Mouse (Mus musculus) kidney, embryonic 15.5 days (tissue): Measurements from ENCODE around the gene Astn2. TPM values are rescaled to one million over a fixed set of nuclear protein-coding genes. Genes with fewer than 3 reads are reported as not detected.

Experiments
- ATAC-seq: fragments of 200-750 bp; cut with Nextera tagmentation; replicated peaks from 2 replicates; pipeline ENCODE4 v1.8.0; 2017; ENCODE audit warnings: moderate TSS enrichment; ENCODE audit not compliant: low FRiP score
- H3K27ac ChIP-seq: fragments of 300-500 bp; sonication (generic); 2 replicates; pipeline ENCODE4 v1.5.1; 2015; ENCODE audit warnings: mild to moderate bottlenecking, inconsistent platforms
- H3K27me3 ChIP-seq: fragments of 300-500 bp; sonication (generic); 2 replicates; pipeline ENCODE4 v1.6.1; 2015; ENCODE audit warnings: inconsistent platforms
- H3K36me3 ChIP-seq: fragments of 300-500 bp; sonication (generic); 2 replicates; pipeline ENCODE4 v1.6.1; 2015; ENCODE audit warnings: inconsistent platforms
- H3K4me1 ChIP-seq: fragments of 300-500 bp; sonication (generic); 2 replicates; pipeline ENCODE4 v1.6.1; 2015; ENCODE audit warnings: inconsistent platforms
- H3K4me2 ChIP-seq: fragments of 300-500 bp; sonication (generic); 2 replicates; pipeline ENCODE4 v1.6.1; 2015; ENCODE audit warnings: moderate library complexity, mild to moderate bottlenecking, inconsistent platforms
- H3K4me3 ChIP-seq: fragments of 300-500 bp; sonication (generic); replicated peaks from 2 replicates; pipeline ENCODE4 v1.5.1; 2015; ENCODE audit warnings: mild to moderate bottlenecking, inconsistent platforms
- H3K9ac ChIP-seq: fragments of 300-500 bp; sonication (generic); 2 replicates; pipeline ENCODE4 v1.6.1; 2015; ENCODE audit warnings: mild to moderate bottlenecking, inconsistent platforms
- H3K9me3 ChIP-seq: fragments of 300-500 bp; sonication (generic); replicated peaks from 2 replicates; pipeline ENCODE4 v1.6.1; 2016; ENCODE audit warnings: inconsistent platforms
- WGBS: fragments of 180-500 bp; shearing (Covaris S2); methylation state at CpG from one replicate; pipeline ENCODE4 v1.1.7; 2015; ENCODE audit warnings: mixed read lengths; 5-methylcytosine and 5-hydroxymethylcytosine counted together
- polyA plus RNA-seq: library from polyadenylated mRNA; unstranded; fragments of >200 nt; fragmentation: Nextera tagmentation; extraction: Ambion mirVana; gene quantifications from 2 replicates; pipeline ENCODE4 v1.2.1, GENCODE M21; 2015

Astn2 gene
- polyA plus RNA-seq, 1 experiment from 2014 or later: 0.70 TPM

DNA sequence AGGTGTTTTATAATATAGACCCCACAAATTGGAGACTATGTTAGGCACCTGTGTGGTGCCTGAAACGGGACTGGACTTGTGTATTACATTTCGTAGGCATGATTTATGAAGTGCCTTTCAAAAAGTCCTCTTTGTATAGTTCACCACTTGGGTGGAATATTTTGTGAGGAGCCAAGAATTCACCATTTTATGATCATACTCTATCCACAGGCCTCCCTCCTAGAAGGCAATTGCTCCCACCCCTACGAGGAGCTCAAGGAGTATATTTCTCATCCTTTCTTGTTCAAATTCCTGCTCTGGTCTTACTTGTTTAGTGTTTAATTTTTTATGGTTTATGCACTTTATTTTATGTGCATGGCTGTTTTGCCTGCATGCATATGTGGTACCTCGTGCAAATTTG lies 1021.3 kb downstream of the Astn2 start:
- Histone ChIP-seq H3K27ac (no peak overlapping the region), H3K9me3 (no peaks in the 10 kb centered on the region), H3K36me3 (no peaks in the 10 kb centered on the region), H3K4me1 (no peaks in the 10 kb centered on the region), H3K9ac (no peak overlapping the region), H3K4me2 (no peak overlapping the region), H3K4me3 (no peak overlapping the region), H3K27me3 (no peaks in the 10 kb centered on the region)
- no peak for ATAC-seq
- WGBS: 79% methylated on average over 4 of the region's 4 CpGs

DNA sequence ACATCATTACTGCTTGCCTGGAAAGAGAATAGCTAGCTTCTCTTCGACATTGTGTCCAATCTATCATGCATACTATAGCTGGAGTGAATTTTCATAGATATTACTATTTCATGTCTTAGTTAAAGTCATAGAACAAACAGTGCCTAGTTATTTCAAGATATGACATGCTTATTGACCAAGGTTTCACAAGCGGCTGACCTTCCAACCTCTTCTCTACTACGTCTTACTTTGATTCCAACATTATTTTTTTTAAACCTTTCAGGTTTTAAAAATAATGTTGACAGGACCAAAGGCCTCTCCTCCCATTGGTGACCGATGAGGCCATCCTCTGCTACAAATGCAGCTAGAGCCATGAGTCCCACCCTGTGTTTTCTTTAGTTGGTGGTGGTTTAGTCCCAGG lies 1025.0 kb downstream of the Astn2 start:
- Histone ChIP-seq H3K27me3 (no peaks in the 10 kb centered on the region), H3K27ac (no peak overlapping the region), H3K9ac (no peak overlapping the region), H3K4me3 (no peak overlapping the region), H3K4me1 (no peaks in the 10 kb centered on the region), H3K9me3 (no peaks in the 10 kb centered on the region), H3K4me2 (no peak overlapping the region), H3K36me3 (no peaks in the 10 kb centered on the region)
- WGBS: 80% methylated on average over 4 of the region's 4 CpGs
- no peak for ATAC-seq

DNA sequence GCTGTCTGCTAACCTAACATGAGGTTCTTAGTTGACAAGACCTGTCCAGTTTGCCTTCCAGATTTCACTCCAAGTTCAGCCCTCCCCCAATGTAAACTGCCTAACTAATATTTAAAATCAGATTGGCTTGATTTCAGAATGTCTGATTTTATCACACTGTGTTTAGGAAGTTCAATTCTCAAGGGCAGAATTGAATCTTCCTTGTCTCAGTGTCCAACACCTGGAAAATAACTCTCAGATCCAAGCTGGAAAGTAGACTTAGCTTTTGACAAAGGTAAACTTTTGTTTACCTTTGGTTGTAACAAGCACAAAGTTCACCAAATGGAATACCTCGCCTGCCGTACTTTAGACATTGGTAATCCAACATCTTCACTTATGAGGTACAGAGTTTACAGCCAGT lies 1027.8 kb downstream of the Astn2 start:
- Histone ChIP-seq H3K4me1 (no peaks in the 10 kb centered on the region), H3K4me3 (no peak overlapping the region), H3K4me2 (no peak overlapping the region), H3K27me3 (no peaks in the 10 kb centered on the region), H3K27ac (no peak overlapping the region), H3K9ac (no peak overlapping the region), H3K9me3 (no peaks in the 10 kb centered on the region), H3K36me3 (no peaks in the 10 kb centered on the region)
- WGBS: 87% methylated on average over 2 of the region's 2 CpGs
- no peak for ATAC-seq

DNA sequence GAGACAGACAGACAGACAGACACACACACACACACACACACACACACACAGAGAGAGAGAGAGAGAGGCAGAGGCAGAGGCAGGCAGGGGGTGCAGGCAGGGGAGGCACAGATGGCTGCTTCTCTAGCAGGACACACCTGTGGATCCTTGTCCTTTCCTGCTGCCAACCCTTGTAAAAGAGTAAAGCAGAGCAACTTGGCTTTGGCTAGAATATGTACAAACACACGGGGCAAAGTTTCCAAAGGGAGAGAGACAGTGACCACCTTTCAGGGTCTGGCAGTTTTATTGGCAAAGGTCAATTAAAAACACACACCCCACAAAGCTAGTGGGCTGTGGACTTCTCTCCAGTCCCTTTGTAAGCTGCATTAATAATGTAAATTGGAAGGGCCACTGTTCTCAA lies 1030.6 kb downstream of the Astn2 start:
- Histone ChIP-seq H3K36me3 (no peaks in the 10 kb centered on the region), H3K27me3 (no peaks in the 10 kb centered on the region), H3K27ac (no peak overlapping the region), H3K9me3 (no peaks in the 10 kb centered on the region; the same call in 1 of the 2 replicates), H3K9ac (no peak overlapping the region), H3K4me3 (no peak overlapping the region), H3K4me1 (no peaks in the 10 kb centered on the region), H3K4me2 (no peak overlapping the region)
- WGBS: 16% methylated on average over 1 of the region's 1 CpGs
- ATAC-seq: no peak; the same call in 1 of the 2 replicates

DNA sequence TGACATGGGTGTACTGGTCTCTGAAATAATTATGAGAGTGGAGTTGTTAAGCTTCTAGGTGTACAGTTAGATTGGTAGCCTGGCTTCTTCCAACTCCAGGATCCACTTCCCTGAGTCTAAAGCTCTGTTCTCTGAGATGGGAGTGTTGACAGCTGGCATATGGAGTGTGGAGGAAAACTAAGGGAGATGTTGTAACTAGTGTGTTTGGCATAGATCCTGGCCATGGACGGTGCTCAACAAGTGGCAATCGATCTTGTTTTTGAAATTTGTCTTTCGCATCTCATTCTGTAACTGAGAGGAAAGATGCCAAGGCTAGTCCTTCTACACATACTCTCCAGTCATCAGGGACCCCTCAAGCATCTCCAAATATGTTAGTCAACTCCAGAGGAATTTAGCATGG lies 1031.7 kb downstream of the Astn2 start:
- Histone ChIP-seq H3K9ac (no peak overlapping the region), H3K4me2 (no peak overlapping the region), H3K4me3 (no peak overlapping the region), H3K9me3 (no peaks in the 10 kb centered on the region; the same call in 1 of the 2 replicates), H3K27ac (no peak overlapping the region), H3K27me3 (no peaks in the 10 kb centered on the region), H3K4me1 (no peaks in the 10 kb centered on the region), H3K36me3 (no peaks in the 10 kb centered on the region)
- no peak for ATAC-seq
- WGBS: 90% methylated on average over 3 of the region's 3 CpGs

DNA sequence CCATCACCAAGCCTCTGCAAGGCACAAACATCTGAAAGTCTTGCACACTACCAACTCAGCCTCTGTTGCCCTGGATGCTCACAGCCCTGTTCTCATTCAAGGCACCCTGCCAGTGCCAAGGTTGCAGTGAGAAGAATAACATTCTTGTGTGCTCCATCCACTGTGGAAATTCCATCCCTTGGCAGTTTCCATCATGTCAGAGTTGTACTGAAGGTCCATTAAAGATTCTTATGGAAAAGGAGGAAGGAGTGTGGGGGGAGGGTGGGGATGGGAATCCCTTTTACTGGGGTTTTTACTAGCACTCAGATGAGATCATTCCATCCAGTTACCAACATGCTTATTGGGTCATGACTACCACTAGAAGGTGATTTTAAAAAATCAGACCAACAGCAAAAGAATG lies 1037.3 kb downstream of the Astn2 start:
- no peak for ATAC-seq
- no peaks in the 10 kb centered on the region for H3K4me1 ChIP-seq
- H3K27me3 ChIP-seq: no peaks in the 10 kb centered on the region
- no peak overlapping the region for H3K4me2 ChIP-seq
- no peak overlapping the region for H3K9ac ChIP-seq
- no peaks in the 10 kb centered on the region for H3K36me3 ChIP-seq
- H3K27ac ChIP-seq: no peak overlapping the region
- no peaks in the 10 kb centered on the region; the same call in 1 of the 2 replicates for H3K9me3 ChIP-seq
- no peak overlapping the region for H3K4me3 ChIP-seq

DNA sequence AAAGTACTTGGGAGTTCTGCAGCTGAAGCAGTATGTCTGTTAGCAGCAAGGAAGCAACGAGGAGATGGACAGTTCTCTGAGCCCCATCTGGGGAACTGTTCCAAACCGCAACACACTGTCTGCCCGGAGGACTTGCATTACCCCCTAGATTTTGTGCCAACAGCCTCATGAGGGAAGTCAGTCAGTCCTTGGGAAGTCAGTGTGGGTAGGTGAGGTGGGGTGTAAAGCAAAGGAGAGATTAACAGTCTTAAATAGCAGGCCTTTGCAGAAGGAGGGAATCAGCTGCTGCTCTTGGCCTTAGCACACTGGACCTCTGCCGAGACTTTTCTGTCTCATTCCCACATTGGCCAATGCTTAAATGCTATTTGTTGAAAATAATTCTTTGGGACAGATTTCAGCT lies 1049.8 kb downstream of the Astn2 start:
- Histone ChIP-seq H3K4me1 (no peaks in the 10 kb centered on the region), H3K9me3 (no peaks in the 10 kb centered on the region), H3K27me3 (no peaks in the 10 kb centered on the region), H3K4me3 (no peak overlapping the region), H3K27ac (no peak overlapping the region), H3K36me3 (no peaks in the 10 kb centered on the region), H3K9ac (no peak overlapping the region), H3K4me2 (no peak overlapping the region)
- ATAC-seq: no peak
- 68% methylated on average over 4 of the region's 4 CpGs for WGBS

DNA sequence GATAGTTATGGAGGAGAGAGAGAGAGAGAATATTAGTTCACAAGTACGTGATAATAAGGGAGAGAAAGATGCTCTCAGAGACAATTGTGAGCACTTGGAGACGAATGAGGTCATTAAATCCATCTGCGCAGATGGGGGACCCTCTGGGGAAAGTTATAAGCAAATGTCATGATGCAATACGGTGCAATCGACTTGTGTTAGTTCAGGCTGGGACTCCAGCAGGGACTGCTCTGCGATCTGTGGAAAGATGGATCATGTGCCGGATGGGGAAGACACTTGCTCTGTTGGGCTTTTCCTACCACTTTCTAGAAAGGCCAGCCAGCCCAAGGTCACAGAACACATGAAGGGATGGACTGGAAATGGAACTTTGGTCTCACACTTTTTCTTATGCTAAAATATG lies 1053.9 kb downstream of the Astn2 start:
- Histone ChIP-seq H3K27ac (no peak overlapping the region), H3K4me3 (no peak overlapping the region), H3K9me3 (no peaks in the 10 kb centered on the region), H3K4me2 (no peak overlapping the region), H3K4me1 (no peaks in the 10 kb centered on the region), H3K27me3 (no peaks in the 10 kb centered on the region), H3K36me3 (no peaks in the 10 kb centered on the region), H3K9ac (no peak overlapping the region)
- WGBS: 86% methylated on average over 7 of the region's 7 CpGs
- ATAC-seq: no peak

DNA sequence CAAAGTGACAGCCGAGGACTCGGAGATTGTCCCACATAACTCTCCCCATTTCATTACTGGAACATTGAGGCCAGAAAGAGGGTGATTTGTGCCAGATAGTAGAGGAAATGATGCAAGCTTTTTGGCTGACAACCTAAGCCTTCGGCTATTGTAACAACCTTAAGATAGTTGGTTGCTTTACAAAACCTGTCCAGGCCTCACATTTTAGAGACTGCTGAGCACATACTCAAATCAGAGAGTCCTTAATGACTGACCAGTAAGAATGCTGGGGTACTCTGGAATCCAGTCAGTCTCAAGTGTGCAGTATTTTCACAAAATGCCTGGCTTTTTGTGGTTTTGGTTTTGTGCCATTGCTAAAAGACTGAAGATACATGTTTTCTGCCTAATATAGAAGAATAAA lies 1062.6 kb downstream of the Astn2 start:
- no peaks in the 10 kb centered on the region for H3K4me1 ChIP-seq
- H3K9me3 ChIP-seq: no peaks in the 10 kb centered on the region
- H3K27ac ChIP-seq: no peak overlapping the region
- H3K27me3 ChIP-seq: no peaks in the 10 kb centered on the region
- H3K4me3 ChIP-seq: no peak overlapping the region
- no peak overlapping the region for H3K4me2 ChIP-seq
- 86% methylated on average over 3 of the region's 3 CpGs for WGBS
- no peaks in the 10 kb centered on the region for H3K36me3 ChIP-seq
- no peak overlapping the region for H3K9ac ChIP-seq
- no peak for ATAC-seq

DNA sequence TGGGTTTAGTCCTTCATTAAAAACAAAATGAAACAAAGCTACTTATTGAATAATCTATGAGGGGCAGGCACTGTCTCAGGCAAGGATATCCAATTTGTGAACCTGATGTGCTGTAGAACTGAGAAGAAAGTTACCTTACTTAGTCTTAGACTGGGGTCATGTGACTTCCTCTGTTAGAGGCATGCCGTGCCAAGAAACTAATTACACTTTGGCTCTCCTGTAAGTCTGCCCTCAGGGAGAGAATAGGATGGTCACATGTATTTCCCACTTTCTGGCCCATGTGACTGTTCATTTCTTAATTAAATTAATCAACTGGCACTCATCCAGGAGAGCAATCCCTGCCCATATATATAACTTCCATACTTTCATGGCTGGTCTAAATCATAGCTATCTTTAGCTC lies 1070.7 kb downstream of the Astn2 start:
- 24% methylated on average over 1 of the region's 1 CpGs for WGBS
- Histone ChIP-seq H3K4me2 (no peak overlapping the region), H3K4me3 (no peak overlapping the region), H3K27me3 (no peaks in the 10 kb centered on the region), H3K9me3 (no peaks in the 10 kb centered on the region), H3K27ac (no peak overlapping the region), H3K36me3 (no peaks in the 10 kb centered on the region), H3K4me1 (no peaks in the 10 kb centered on the region), H3K9ac (no peak overlapping the region)
- ATAC-seq: 0 out of 2 replicates have a peak, but pooled peaks have one; percentile 29
